Mouse (Mus musculus): ENCODE data around the gene Vmn1r48.
"Not testable (repeated sequence)": the region's sequence is repeated elsewhere in the genome, so short reads cannot be mapped to it uniquely, and the experiment has no call there.

DNA sequence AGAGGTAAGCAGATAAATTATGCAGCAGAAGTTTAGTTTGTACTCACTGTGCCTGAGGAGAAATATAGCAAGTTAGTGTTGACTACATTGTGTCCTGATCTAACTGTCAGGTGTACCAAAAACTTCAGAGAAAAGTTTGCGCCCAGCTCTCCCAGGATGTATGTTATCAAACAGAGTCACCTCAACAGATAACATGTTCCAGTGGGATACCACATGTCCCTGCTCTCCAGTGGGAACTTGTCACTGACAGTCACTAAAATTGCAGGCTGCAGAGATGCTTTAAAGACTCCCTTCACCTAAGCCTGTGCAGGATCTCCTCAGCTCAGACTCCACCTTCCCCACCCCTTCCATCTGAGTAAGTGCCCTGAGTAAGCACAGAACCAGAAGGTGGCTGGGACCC is 20.8 kb downstream of the Vmn1r48 start, which contains the start of gene Vmn1r47:
- TF ChIP-seq EP300 (IDR thresholded peaks at IDR 0.05; ENCODE audit: insufficient read depth, low read depth, low read length); CTCF (IDR thresholded peaks at IDR 0.05; ENCODE audit: low read depth, low read length): not testable (repeated sequence)
